Mouse (Mus musculus): ENCODE data around the gene Pdss2. TPM values are rescaled to one million over a fixed set of nuclear protein-coding genes. Genes with fewer than 3 reads are reported as not detected.

The Pdss2 gene
- 10 to 100 TPM; 15.4 to 16.2 TPM for total RNA-seq (2021)

DNA sequence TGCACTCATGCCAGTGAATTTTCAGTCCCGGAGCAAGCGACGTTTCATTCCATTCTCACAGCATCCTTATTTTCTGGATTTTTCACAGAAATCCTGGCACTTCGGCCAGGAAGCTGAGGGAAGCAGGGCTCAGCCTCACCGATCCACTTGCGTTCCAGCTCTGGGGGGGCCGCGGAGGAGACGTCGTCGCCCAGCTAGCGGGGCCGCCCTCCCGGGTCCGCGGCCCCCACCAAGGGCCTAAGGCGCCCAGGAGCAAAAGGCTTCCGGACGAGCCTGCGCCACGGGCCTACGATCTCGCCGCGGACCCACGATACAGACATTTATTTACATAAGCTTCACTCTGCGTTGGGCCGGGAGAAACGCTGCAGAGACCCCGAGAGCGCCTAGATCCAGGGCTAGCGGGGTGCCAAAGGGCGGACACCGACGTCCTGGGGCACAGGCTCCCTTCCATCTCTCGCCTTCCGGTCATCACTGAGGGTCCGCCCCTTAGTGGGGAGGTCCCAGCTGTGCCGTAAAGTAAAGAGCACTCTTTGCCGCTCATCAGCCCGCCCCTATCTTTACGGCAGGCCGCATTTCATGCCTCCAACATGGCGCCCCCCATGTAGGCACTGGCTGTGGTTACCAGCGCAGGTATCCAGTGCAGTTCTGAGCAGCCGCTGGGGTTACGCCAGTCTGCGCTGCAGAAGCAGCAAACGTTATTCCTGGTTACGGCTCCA is at the start of gene Pdss2:
Gene Pdss2 (plus strand): TSS at position 577 of the 716 bp plus-strand sequence.
- peak; percentile 81 to 83 for DNase-seq (ENCODE audit: extremely low spot score in 1 of 2, low spot score in 1 of 2)

DNA sequence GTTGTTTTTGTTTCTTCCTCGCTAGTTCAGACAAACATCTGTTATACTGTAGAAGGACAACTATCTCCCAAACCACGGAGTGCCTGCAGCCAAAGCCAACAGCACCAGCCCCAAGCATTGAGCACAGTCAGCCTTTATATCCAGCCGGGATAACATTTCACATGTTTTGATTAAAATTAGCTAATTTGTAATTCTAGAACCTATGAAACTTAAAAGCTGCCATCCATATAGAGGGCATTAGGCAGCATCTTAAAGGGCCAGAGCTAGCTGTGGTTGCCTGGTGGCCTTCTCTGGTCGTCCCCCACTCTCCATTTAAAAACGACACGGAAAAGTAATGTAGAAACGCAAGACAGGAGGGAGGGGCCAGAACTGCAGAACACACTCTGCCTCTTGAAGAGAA is 49.2 kb upstream of the Pdss2 start:
- DNase-seq (ENCODE audit: extremely low spot score in 1 of 2, low spot score in 1 of 2), result no peak

DNA sequence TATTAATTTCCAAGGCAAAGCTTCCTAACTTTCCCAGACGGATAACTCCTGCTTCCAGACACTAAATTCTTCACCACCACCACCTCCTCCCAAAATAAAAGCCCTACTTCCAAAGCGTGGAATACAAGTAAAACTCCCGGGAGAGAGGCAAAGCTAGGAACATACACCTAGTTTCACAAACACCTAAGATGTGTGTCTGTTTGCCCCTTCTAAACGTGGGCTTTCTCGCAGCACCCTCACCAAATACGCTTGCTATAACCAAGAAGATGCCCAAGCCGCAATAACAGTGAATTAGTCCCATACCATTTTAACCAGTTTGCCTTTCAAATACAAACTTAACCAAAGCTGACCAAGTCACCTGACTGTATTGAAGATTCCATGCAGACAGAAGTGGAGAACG is 48.7 kb upstream of the Pdss2 start:
- DNase-seq (ENCODE audit: extremely low spot score in 1 of 2, low spot score in 1 of 2), result no peak

DNA sequence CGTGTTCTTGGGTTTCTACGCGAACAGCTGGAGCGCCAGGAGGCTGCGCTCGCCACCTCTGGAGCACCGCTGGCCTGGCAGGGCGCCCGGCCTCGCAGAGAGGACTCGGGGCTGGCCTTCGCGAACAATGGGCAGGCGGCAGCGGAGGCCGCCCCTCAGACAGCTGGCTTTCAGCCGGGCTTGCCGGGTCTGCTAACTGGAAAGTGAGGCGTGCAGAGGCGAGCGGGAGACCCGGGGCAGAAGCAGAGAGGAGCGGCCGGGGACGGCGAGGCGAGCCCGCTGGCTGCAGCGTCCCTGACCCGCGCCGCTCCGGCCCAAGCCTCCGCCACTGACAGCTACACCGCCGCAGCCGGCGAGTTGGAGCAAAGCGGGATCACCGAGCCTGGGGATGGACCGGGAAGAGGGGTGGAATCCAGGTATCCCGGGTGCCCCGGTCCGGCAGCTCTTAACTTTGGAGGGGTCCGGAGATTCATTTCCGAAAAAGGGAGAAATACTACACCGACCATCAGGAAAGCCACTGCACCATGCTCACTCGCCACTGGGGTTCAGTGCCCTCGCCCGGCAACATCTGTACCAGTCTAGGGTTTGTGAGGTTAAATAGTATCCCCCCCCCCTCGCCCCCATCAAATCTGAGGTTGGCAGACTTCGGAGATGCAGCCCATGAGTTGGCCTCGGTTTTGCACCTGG is 48.0 kb upstream of the Pdss2 start:
- DNase-seq (ENCODE audit: extremely low spot score in 1 of 2, low spot score in 1 of 2), result peak; percentile 31 to 40

DNA sequence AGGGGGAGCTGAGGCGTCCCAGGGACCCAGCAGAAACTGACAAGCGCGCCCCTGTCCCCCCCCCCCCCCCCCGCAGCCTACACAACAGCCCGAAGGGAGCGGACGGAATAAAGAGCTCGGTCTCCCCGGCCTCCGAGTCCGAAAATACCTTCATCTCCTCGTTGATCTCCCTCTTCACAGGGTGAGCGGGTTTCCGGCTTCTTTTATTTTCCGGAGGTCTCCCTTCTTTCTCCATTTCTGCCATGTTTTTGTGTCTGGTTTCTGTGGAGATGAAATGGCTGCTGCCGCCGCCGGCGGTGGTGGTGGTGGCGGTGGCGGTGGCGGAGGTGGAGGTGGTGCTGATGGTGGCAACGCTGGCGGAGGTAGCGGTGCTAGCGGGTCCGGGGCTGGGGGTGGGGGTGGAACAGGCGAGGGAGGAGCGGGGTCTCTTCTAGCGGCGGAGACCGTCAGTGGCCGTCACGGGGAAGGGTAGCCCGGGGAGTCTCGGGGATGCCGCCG is 47.4 kb upstream of the Pdss2 start:
- peak in 1 of 2 experiments; percentile 38 for DNase-seq (ENCODE audit: extremely low spot score in 1 of 2, low spot score in 1 of 2)

DNA sequence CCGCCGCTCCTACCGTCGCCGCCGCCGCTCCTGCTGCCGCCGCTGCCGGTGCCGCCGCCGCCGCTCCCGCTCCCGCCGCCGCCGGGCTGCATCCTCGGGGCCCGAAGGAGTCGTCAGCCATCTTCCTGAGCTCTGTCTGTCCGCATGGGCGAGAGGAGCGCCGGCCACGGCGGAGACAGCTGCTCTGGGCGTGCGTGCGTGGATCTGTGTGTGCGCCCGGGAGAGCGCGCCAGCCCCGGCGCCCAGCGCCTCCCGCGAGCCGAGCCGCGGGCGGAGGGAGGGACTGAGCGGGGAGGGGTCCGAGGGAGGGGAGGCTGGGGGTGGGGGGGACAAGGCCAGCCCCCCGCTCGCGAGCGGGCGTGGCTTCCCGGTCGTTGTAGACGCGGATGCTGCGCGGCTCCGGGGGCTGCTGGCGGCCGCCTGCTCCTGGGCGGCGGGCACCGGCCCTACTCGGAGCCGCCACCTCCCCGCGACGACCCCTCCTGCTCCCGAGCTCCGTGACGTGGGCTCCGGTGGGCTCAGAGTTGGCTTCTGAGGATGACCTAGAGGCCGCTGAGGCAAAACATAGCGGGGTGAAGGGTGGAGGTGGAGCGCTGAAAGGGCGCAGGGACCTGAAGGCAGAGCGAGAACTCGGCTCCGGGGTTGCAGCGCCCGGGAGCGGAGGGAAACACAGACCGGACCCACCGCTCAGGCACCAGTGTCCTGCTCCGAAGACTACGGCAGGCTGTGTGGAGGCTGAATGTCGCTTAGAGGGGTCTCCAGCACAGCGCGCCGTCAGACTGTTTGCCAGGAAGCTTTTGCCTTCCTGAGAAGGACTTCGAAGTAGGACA is 46.7 kb upstream of the Pdss2 start, which contains the start of the genes Sobp and 9030612E09Rik:
Gene Sobp (minus strand): TSS at position 205 of the 830 bp plus-strand sequence.
Gene 9030612E09Rik (plus strand): TSS at position 379 of the 830 bp plus-strand sequence.
- DNase-seq (ENCODE audit: extremely low spot score in 1 of 2, low spot score in 1 of 2), result peak; percentile 64 to 88

DNA sequence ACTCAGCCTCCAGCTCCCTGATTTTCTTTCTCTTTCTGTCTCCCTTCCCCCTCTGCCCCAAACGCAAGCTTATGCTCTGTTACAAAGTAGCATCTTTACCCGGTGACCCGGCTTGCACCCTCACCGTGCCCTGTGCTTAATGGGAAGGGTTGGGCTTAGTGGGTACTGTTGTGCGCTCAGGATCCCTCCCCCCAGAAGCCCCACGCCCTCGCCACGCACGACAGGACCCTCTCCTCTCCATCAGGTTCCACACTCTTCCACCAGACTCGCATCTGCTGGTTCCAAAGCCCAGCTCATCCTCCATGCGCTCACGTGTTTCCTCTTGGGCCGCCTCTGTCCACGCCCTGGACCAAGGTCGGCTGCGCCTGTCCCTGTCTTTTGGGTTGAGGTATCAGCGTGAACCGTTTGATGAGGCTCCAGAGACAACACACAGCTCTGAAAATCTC is 46.1 kb upstream of the Pdss2 start:
- DNase-seq (ENCODE audit: extremely low spot score in 1 of 2, low spot score in 1 of 2), result peak in 1 of 2 experiments; percentile 39

DNA sequence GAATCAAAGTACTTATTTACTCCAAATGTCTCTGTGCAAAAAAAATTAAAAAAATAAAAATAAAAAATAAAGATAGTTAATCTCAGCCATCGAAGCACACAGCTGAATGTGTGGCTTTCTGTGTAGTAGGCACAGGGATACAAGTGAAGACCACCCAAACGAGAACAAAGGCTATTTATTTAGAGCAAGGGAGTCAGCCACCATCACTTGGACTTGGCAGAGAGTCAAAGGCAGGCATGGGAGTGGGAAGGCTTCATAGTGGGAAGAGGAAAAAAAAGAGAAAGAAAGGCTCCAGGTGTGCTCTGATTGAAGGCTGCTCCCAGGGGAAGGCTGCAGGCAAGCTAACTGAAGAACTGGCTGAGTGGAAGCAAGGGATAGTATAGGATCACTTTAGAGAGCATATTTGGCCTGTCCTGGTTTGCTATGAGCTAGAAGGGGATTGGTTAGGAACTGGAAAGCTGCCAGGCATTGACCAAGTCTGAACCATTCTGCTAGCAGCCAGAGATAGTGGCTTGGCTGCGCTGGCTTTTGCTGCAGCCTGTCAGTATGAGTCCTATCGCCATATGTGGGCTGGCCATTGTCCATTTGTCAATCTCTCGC is 40.9 kb upstream of the Pdss2 start:
- DNase-seq (ENCODE audit: extremely low spot score in 1 of 2, low spot score in 1 of 2), result no peak

DNA sequence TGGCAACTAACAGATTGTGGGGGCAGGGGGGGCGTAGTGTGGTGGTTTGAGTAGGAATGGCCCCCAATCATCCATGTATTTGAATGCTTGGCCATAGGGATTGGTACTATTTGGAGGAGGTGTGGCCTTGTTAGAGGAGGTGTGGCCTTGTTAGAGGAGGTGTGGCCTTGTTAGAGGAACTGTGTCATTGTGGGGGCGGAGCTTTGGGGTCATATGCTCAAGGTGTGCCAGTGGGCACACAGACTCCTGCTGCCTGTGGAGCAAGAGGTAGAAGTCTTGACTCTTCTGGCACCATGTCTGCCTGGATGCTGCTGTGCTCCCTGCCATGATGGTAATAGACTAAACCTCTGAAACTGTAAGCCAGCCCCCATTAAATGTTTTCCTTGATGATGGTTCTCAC is 21.1 kb upstream of the Pdss2 start:
- no peak for DNase-seq (ENCODE audit: extremely low spot score in 1 of 2, low spot score in 1 of 2)

DNA sequence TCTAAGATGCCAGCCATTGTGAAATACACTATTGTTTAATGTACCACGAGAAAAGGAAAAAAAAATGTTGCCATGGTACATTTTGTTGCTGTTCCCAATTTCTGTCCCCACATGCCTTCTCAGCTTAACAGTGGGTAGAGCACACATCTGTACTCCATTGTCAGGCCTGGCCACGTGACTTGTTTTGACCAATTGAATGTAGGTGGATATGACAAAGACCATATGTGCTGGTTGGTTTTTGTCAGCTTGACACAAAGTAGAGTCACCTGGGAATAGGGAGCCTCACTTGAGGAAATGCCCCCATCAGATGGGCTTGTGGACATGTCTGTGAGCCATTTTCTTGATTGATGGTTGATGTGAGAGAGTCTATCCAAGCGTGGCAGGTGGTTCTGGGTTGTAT is 17.4 kb upstream of the Pdss2 start:
- DNase-seq (ENCODE audit: extremely low spot score in 1 of 2, low spot score in 1 of 2), result no peak

DNA sequence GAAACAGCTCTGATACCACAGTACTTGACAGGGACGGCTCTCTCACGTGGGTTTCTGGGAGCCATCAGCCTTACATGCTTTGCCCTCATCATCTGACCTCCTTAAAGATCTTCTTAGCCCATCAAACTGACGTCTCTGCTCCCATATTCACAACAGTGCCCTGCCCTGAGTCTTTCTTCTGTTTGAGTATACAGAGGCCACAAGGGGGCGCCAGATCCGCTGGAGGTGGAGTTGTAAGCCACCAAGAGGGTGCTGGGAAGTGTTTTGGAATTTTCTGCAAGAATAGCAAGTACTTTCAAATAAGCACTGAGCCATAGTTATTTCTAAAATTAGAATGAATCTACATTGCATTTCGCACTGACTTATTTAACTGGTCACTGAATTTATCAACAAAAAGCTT is 9.4 kb upstream of the Pdss2 start:
- peak in 1 of 2 experiments; percentile 32 for DNase-seq (ENCODE audit: extremely low spot score in 1 of 2, low spot score in 1 of 2)

DNA sequence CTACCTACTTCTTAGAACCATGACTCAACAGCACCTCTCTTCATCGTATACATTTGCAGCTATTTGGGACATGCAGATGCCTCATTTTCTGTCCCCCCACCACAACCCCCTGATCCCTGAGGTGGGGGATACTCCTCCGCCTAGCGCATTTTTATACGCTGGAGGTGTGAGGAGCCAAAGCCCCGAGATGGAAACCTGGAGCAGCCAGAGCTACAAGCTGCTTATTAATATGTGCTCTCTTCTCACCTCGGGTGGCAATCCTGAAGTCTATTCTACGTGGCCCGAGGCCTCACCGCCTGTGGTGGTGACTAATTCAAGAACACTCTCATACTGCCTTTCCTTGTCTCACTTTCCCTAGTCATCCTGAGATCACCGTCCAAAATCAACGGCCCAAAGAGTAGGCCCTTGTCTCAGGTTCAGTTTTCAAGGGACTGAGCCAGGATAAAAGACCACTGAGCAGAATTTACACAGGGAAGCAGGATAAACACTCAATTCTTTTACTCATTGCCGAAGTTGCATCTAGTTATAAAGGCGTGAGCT is 3.9 kb upstream of the Pdss2 start:
- DNase-seq (ENCODE audit: extremely low spot score in 1 of 2, low spot score in 1 of 2), result no peak

DNA sequence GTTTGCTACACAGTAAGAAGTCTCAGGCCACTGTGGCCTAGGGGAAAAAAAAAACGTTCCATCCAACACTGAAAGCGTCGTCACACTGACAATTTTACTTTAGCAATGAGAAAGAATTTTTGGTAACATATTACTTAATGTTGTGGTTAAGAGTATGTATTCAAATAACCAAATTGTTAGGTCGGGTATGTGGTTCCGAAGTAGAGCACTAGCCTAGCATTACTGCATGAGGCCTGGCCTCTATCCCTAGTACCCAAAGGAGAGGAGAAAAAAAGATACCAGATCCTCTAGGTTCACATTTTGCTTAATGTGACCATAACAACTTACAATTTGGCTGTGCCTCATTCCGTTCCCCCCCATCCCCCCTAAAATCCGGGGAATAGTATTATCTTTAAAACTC is 807 bp upstream of the Pdss2 start:
- DNase-seq (ENCODE audit: extremely low spot score in 1 of 2, low spot score in 1 of 2), result no peak

DNA sequence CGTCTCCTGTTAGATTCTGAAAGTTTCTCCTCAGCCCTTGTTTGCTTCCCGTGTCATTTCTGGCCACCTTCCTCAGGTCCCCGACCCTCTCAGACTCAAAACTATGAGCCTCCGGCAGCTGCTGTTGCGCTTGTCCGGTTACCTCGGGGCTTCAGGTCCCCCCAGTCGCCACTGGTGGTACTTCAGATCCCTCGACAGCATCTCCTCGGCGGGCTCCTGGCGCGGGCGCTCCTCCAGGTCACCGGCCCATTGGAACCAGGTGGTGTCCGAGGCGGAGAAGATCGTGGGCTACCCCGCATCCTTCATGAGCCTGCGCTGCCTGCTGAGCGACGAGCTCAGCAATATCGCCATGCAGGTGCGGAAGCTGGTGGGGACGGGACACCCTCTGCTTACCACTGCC is 373 bp downstream of the Pdss2 start:
- no peak for DNase-seq (ENCODE audit: extremely low spot score in 1 of 2, low spot score in 1 of 2)

DNA sequence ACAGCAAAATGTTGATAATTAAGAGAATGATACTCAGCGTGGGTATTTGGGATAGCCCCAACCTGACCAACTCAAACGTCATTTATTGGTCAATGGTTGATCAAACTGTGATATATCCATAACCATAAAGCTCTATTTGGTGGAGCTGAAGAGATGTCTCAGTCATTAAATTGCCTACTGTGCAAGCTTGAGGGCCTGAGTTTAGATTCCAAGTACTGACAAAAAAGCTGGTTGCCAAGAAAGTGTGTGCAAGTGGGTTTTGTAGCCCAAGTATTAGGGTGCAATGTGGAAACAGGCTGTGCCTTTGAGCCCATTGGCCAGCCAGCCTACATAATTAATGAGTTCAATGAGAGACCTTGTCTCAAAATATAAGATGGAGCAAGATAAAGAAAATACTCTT is 2.1 kb downstream of the Pdss2 start:
- DNase-seq (ENCODE audit: extremely low spot score in 1 of 2, low spot score in 1 of 2), result no peak

DNA sequence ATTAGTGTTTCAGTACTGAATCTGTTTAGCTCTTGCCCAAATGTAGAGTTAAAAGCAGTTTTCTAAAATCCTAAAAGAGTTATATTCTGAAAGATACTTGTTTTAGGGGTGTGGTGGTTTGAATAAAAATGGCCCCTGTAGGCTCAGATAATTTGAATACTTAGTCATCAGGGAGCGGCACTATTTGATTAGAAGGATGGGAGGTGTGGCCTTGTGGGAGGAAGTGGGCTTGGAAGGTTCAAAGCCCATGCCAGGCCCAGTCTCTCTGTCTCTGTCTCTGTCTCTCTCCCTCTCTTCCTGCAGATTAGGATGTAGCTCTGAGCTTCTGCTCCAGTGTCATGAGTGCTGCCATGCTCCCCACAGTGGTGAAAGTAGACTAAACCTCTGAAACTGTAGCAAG is 5.1 kb downstream of the Pdss2 start:
- DNase-seq (ENCODE audit: extremely low spot score in 1 of 2, low spot score in 1 of 2), result no peak

DNA sequence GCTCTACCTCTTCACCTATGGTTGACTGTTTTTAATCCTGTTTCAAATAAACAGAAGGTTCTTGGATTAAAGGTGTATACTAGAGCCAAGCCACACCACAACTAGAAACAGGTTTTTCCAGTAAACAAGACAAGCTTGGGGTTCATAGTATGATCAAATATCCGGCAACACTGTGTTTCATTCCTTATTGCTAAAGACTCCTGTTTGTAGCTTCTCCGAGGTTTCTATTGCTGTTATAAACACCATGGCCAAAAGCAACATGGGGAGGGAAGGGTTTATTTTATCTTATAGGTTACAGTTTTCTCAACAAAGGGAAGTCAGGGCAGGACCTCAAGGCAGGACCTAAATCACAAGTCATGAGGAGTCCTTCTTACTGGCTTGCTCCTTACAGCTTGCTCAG is 8.0 kb downstream of the Pdss2 start:
- DNase-seq (ENCODE audit: extremely low spot score in 1 of 2, low spot score in 1 of 2), result no peak

DNA sequence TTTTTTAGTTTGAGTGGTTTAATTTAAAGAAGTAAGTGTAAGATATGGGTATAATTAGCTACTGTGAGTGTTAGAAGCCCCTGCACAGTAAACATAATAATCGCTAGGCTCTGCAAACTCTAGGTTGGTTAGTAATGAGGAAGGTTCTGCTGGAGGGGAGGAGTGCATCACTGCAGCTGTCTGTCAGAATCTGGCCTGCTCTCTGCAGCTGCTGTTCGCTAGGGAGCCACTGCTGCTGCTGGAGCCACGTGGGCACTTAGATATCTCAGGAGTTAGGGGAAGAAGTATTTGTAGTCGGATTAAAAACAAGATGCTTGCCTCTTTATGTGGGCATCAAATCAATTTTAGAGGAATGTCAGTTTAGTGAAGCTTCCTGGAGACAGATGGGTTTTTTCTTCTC is 13.2 kb downstream of the Pdss2 start:
- no peak for DNase-seq (ENCODE audit: extremely low spot score in 1 of 2, low spot score in 1 of 2)

DNA sequence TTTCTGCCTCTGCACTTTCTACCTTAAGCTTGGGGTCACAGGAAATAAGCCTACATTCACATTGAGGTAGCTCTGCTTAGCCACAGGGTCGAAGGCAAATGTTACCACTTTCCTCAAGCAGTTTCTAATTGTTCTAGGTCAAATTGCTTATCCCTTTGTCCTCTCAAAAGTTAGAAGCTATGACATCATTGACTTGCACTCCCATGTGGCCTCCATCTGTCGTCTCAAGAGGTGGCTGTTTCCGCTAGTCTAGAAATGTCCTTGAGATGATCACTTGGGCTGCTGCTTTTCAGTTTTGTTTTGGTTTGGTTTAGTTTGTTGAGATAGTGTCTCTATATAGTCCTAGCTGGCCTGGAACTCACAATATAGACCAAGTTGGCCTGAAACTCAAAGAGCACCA is 13.7 kb downstream of the Pdss2 start:
- no peak for DNase-seq (ENCODE audit: extremely low spot score in 1 of 2, low spot score in 1 of 2)
